Mouse (Mus musculus) cerebellum, adult 2 months (tissue): ENCODE measurements at regions not wholly inside any gene's neighbourhood (a gene's known extent, or its start where the extent isn't known, plus 50 kb on each side); places are given as distances from the start of the nearest gene placed in this dataset.

ENCODE experiments used
- CTCF ChIP-seq: fragments of 200-500 bp; IDR thresholded peaks from 2 replicates; pipeline ENCODE4 v1.5.1; 2011; ENCODE audit warnings: low read depth, mild to moderate bottlenecking, control low read depth, low read length, moderate library complexity, borderline replicate concordance; ENCODE audit not compliant: insufficient read depth
- POLR2A ChIP-seq: fragments of 200-500 bp; IDR thresholded peaks from 2 replicates; pipeline ENCODE4 v1.6.1; 2011; ENCODE audit warnings: low read length, control low read depth, borderline replicate concordance; ENCODE audit not compliant: insufficient read depth

- no peak for TF ChIP-seq CTCF
- no peak for TF ChIP-seq POLR2A
Measured at GRCm38 (mm10) chr6:111913771-111914405, 359.7 kb upstream of the Lmcd1 start.
